Comparison of ENCODE assay signal across 9 mouse cellular contexts in genomic region chr12:61522148-61522828, GRCm38 (mm10). TPM values are rescaled to one million over a fixed set of nuclear protein-coding genes. Genes with fewer than 3 reads are reported as not detected.
DNase-seq lines count a peak whose midpoint lies in the region; ATAC-seq and TF ChIP-seq lines count a peak whose summit lies in the region.
"Had no signal": no experiment of that assay in that cellular context is flagged by ENCODE, and none has a peak within 500 bp of the region (broad histone marks: within the 10 kb centered on the region; RNA-seq: fewer than 3 reads in every experiment).

No protein-coding gene starts in this region.

- DNase-seq in heart, postnatal 4 days: no peak
- peak; percentile 54 for DNase-seq in intestine, embryonic 14.5 days (ENCODE audit: low spot score)
- peak; percentile 76 for DNase-seq in midbrain, postnatal 0 days (ENCODE audit: low spot score)
- DNase-seq in gastrocnemius, postnatal 25 days: no peak
- DNase-seq in kidney, adult 9 months: no peak

- no peak for TF ChIP-seq POLR2A in cortical plate, adult 2 months (IDR thresholded peaks at IDR 0.05; ENCODE audit: extremely low read depth, insufficient read depth, low read length)

- no peaks in the 10 kb centered on the region for H3K9me3 ChIP-seq in heart, embryonic 14.5 days (ENCODE audit: control insufficient read depth, low read length)
- no peaks in the 10 kb centered on the region for H3K9me3 ChIP-seq in intestine, embryonic 14.5 days (ENCODE audit: control insufficient read depth, low read length)
- H3K9me3 ChIP-seq in midbrain, postnatal 0 days (ENCODE audit: low read length): no peaks in the 10 kb centered on the region

- no peak for TF ChIP-seq CTCF in cortical plate, adult 2 months (IDR thresholded peaks at IDR 0.05; ENCODE audit: extremely low read depth, insufficient read depth, low read length)
- TF ChIP-seq CTCF in midbrain, postnatal 0 days (IDR thresholded peaks at IDR 0.05): no peak

- H3K4me2 ChIP-seq in heart, embryonic 14.5 days (ENCODE audit: low read length): peak overlapping the region; percentile 91
- H3K4me2 ChIP-seq in intestine, embryonic 14.5 days (ENCODE audit: low read length): peak overlapping the region; percentile 77
- peak overlapping the region; percentile 60 for H3K4me2 ChIP-seq in midbrain, postnatal 0 days (ENCODE audit: low read depth, low read length, poor library complexity, severe bottlenecking)

- WGBS in heart, embryonic 14.5 days: 4% methylated on average over 6 of the region's 6 CpGs
- 3% methylated on average over 6 of the region's 6 CpGs for WGBS in intestine, embryonic 14.5 days
- 2% methylated on average over 6 of the region's 6 CpGs for WGBS in midbrain, postnatal 0 days

- H3K27ac ChIP-seq in heart, embryonic 14.5 days (replicated peaks in 1 of 2; ENCODE audit: control insufficient read depth in 1 of 2, insufficient read depth in 1 of 2, low read depth in 2 of 2, low read length in 2 of 2): no peak overlapping the region
- H3K27ac ChIP-seq in cortical plate, adult 2 months (ENCODE audit: insufficient read depth, low read length): 0 out of 2 replicates have a peak overlapping the region, but pooled peaks have one; percentile 18
- H3K27ac ChIP-seq in intestine, embryonic 14.5 days (ENCODE audit: low read depth): no peak overlapping the region
- peak overlapping the region; percentile 92 for H3K27ac ChIP-seq in midbrain, postnatal 0 days (ENCODE audit: low read depth, low read length)

- H3K4me3 ChIP-seq in heart, embryonic 14.5 days (ENCODE audit: control insufficient read depth in 1 of 2, insufficient read depth in 1 of 2, low read depth in 1 of 2, low read length in 2 of 2): peak overlapping the region; percentile 57 to 60
- peak overlapping the region; percentile 49 for H3K4me3 ChIP-seq in cortical plate, adult 2 months (ENCODE audit: insufficient read depth, low read length)
- H3K4me3 ChIP-seq in intestine, embryonic 14.5 days (ENCODE audit: low read depth, low read length): peak overlapping the region; percentile 42
- H3K4me3 ChIP-seq in midbrain, postnatal 0 days (ENCODE audit: low read depth, low read length): peak overlapping the region; percentile 78

- H3K36me3 ChIP-seq in heart, embryonic 14.5 days (ENCODE audit: control insufficient read depth, insufficient read depth, low read length): no peaks in the 10 kb centered on the region
- H3K36me3 ChIP-seq in intestine, embryonic 14.5 days (ENCODE audit: control insufficient read depth, insufficient read depth, low read length): no peaks in the 10 kb centered on the region
- no peaks in the 10 kb centered on the region for H3K36me3 ChIP-seq in midbrain, postnatal 0 days (ENCODE audit: insufficient read depth, low read length)
- H3K36me3 ChIP-seq: G1E had no signal

- ATAC-seq in heart, embryonic 14.5 days (ENCODE audit: insufficient number of reproducible peaks, insufficient read depth, low FRiP score, low read depth): no peak
- ATAC-seq in intestine, embryonic 14.5 days (replicated peaks; ENCODE audit: low FRiP score, low TSS enrichment, low read depth): no peak; the same call in none of the 2 replicates
- ATAC-seq in midbrain, postnatal 0 days (ENCODE audit: low FRiP score): peak; percentile 45
- ATAC-seq in erythroblast, adult 5-6 weeks (replicated peaks; ENCODE audit: low FRiP score, poor library complexity, severe bottlenecking): no peak

- H3K27me3 ChIP-seq in heart, embryonic 14.5 days (ENCODE audit: control insufficient read depth, insufficient read depth, low read length): peaks cover 52% of the 10 kb centered on the region
- peaks cover 47% of the 10 kb centered on the region for H3K27me3 ChIP-seq in intestine, embryonic 14.5 days (replicated peaks; ENCODE audit: control insufficient read depth, insufficient read depth, low read length)
- H3K27me3 ChIP-seq in midbrain, postnatal 0 days (ENCODE audit: insufficient read depth, low read length): no peaks in the 10 kb centered on the region

- H3K4me1 ChIP-seq in heart, embryonic 14.5 days (ENCODE audit: control insufficient read depth in 2 of 2, insufficient read depth in 2 of 2, low read length in 2 of 2): peaks cover 3 to 10% of the 10 kb centered on the region in 2 experiments; a peak in 2 of 4 replicates
- H3K4me1 ChIP-seq in cortical plate, adult 2 months (ENCODE audit: control insufficient read depth, insufficient read depth, low read length): no peaks in the 10 kb centered on the region
- peaks cover 12% of the 10 kb centered on the region; the same call in 1 of the 2 replicates for H3K4me1 ChIP-seq in intestine, embryonic 14.5 days (replicated peaks; ENCODE audit: control insufficient read depth, insufficient read depth, low read length)
- H3K4me1 ChIP-seq in midbrain, postnatal 0 days (ENCODE audit: insufficient read depth, low read length): no peaks in the 10 kb centered on the region

- H3K9ac ChIP-seq in heart, embryonic 14.5 days (ENCODE audit: low read length): peak overlapping the region; percentile 66; the same call in 1 of the 2 replicates
- no peak overlapping the region for H3K9ac ChIP-seq in intestine, embryonic 14.5 days (ENCODE audit: low read length)
- peak overlapping the region; percentile 88 for H3K9ac ChIP-seq in midbrain, postnatal 0 days (replicated peaks; ENCODE audit: low read length, poor library complexity, severe bottlenecking)

RNA-seq across cellular contexts. Expression of gene Lrfn5, which starts 0.7 kb away (rescaled TPM):
- polyA plus RNA-seq in heart, embryonic 14.5 days (2014; fragmentation: Nextera tagmentation; extraction: Ambion mirVana): 0.13 and 0.27 TPM in 2 replicates
- under 1 TPM; 0.18 to 0.19 TPM for total RNA-seq in heart, postnatal 4 days (2021)
- polyA plus RNA-seq in cortical plate, adult 2 months (2012; rRNA removed): 51.8 and 52.8 TPM in 2 replicates
- polyA plus RNA-seq in intestine, embryonic 14.5 days (2014; fragmentation: Nextera tagmentation; extraction: Ambion mirVana): 2.3 and 2.5 TPM in 2 replicates
- total RNA-seq in midbrain, postnatal 0 days (2014; rRNA removed): 131 and 148 TPM in 2 replicates
- polyA plus RNA-seq in midbrain, postnatal 0 days (2015; fragmentation: Nextera tagmentation; extraction: Ambion mirVana): 82.8 and 95.9 TPM in 2 replicates
- total RNA-seq in gastrocnemius, postnatal 25 days (2021): not detected
- not detected in 2 replicates for total RNA-seq in erythroblast, adult 5-6 weeks (2015; ENCODE audit: low replicate concordance)
- total RNA-seq in erythroblast, adult 5-6 weeks (2017; ENCODE audit: low replicate concordance): 0.43 TPM in 1 of 2 replicates, not detected in the other
- polyA plus RNA-seq: G1E had no signal

Comparison
In these comparisons a context has a peak if more than half of its experiments do, and no peak if none do; other contexts are left out.
1. H3K27ac ChIP-seq: peak in cortical plate, adult 2 months (single experiment) and midbrain, postnatal 0 days (single experiment); none in heart, embryonic 14.5 days (0 of 2) and intestine, embryonic 14.5 days (single experiment).
2. DNase-seq: peak in intestine, embryonic 14.5 days (single experiment) and midbrain, postnatal 0 days (single experiment); none in heart, postnatal 4 days (single experiment), gastrocnemius, postnatal 25 days (single experiment) and kidney, adult 9 months (single experiment).
3. RNA of gene Lrfn5, which starts 0.7 kb away (total RNA-seq): 131 to 148 TPM in midbrain, postnatal 0 days; 0.43 TPM in erythroblast, adult 5-6 weeks, 0.18 to 0.19 TPM in heart, postnatal 4 days and not detected in gastrocnemius, postnatal 25 days; every median in the first group is over 10 times any median in the second.
4. Peak in every context shown above with its lines, with median percentiles within 50 percentile points of each other: H3K4me2 ChIP-seq and H3K4me3 ChIP-seq.